Mouse (Mus musculus) hindbrain, embryonic 11.5 days (tissue): Measurements from ENCODE around the gene Sspn. TPM values are rescaled to one million over a fixed set of nuclear protein-coding genes. Genes with fewer than 3 reads are reported as not detected.

Source experiments
- ATAC-seq: fragments of 200-750 bp; cut with Nextera tagmentation; 2 replicates; pipeline ENCODE4 v1.8.0; 2017; ENCODE audit warnings: mild to moderate bottlenecking, moderate TSS enrichment, moderate library complexity; ENCODE audit not compliant: low FRiP score
- DNase-seq: peaks from one replicate; pipeline ENCODE4 v3.0.0-alpha.2; 2015; ENCODE audit warnings: low spot score
- H3K27ac ChIP-seq: fragments of 300-500 bp; sonication (generic); 2 replicates; pipeline ENCODE4 v1.5.1; 2014; ENCODE audit warnings: mild to moderate bottlenecking, low read depth, low read length
- H3K27me3 ChIP-seq: fragments of 300-500 bp; sonication (generic); 2 replicates; pipeline ENCODE4 v1.6.1; 2014; ENCODE audit warnings: mild to moderate bottlenecking, low read length, moderate library complexity, mixed read lengths; ENCODE audit not compliant: control insufficient read depth, insufficient read depth
- H3K36me3 ChIP-seq: fragments of 300-500 bp; sonication (generic); 2 replicates; pipeline ENCODE4 v1.6.1; 2014; ENCODE audit warnings: mild to moderate bottlenecking, low read length, moderate library complexity, mixed read lengths; ENCODE audit not compliant: control insufficient read depth, insufficient read depth
- H3K4me1 ChIP-seq: fragments of 300-500 bp; sonication (generic); replicated peaks from 2 replicates; pipeline ENCODE4 v1.6.1; 2014; ENCODE audit warnings: low read length, mixed read lengths; ENCODE audit not compliant: control insufficient read depth, insufficient read depth
- H3K4me2 ChIP-seq: fragments of 300-500 bp; sonication (generic); replicated peaks from 2 replicates; pipeline ENCODE4 v1.6.1; 2014; ENCODE audit warnings: mild to moderate bottlenecking, low read depth, low read length
- H3K4me3 ChIP-seq: fragments of 300-500 bp; sonication (generic); 2 replicates; pipeline ENCODE4 v1.5.1; 2014; ENCODE audit warnings: low read depth, low read length
- H3K9ac ChIP-seq: fragments of 300-500 bp; sonication (generic); 2 replicates; pipeline ENCODE4 v1.6.1; 2014; ENCODE audit warnings: low read depth, low read length
- H3K9me3 ChIP-seq: fragments of 300-500 bp; sonication (generic); 2 replicates; pipeline ENCODE4 v1.6.1; 2016; ENCODE audit warnings: low read length; ENCODE audit not compliant: control insufficient read depth
- WGBS: fragments of 180-500 bp; shearing (Covaris S2); extraction: QIAGEN DNeasy Blood & Tissue Kit; methylation state at CpG from one replicate; pipeline ENCODE4 v1.1.7; 2014; 5-methylcytosine and 5-hydroxymethylcytosine counted together
- polyA plus RNA-seq: library from polyadenylated mRNA; unstranded; fragments of >200 nt; fragmentation: Nextera tagmentation; extraction: Ambion mirVana; gene quantifications from 2 replicates; pipeline ENCODE4 v1.2.1, GENCODE M21; 2014

Gene Sspn
- polyA plus RNA-seq, 1 experiment from 2014 or later: 2.3 TPM

- 43% methylated on average over 5 of the region's 5 CpGs for WGBS
- Histone ChIP-seq H3K36me3 (no peaks in the 10 kb centered on the region), H3K4me3 (no peak overlapping the region), H3K9ac (no peak overlapping the region), H3K27me3 (no peaks in the 10 kb centered on the region), H3K27ac (no peak overlapping the region), H3K9me3 (no peaks in the 10 kb centered on the region), H3K4me2 (no peak overlapping the region), H3K4me1 (no peaks in the 10 kb centered on the region)
- no peak for DNase-seq
- ATAC-seq: no peak
These were observed 26.6 kb downstream of the Sspn start for GRCm38 (mm10) chr6:145958070-145958469.

GRCm38 (mm10) chr6:145961047-145961446, 29.6 kb downstream of the Sspn start:
- H3K4me3 ChIP-seq: no peak overlapping the region
- H3K36me3 ChIP-seq: no peaks in the 10 kb centered on the region
- WGBS: 66% methylated on average over 8 of the region's 8 CpGs
- H3K9me3 ChIP-seq: no peaks in the 10 kb centered on the region
- H3K9ac ChIP-seq: no peak overlapping the region
- DNase-seq (no peak), ATAC-seq (no peak)
- no peaks in the 10 kb centered on the region for H3K27me3 ChIP-seq
- no peak overlapping the region for H3K4me2 ChIP-seq
- H3K27ac ChIP-seq: no peak overlapping the region
- no peaks in the 10 kb centered on the region for H3K4me1 ChIP-seq

DNA sequence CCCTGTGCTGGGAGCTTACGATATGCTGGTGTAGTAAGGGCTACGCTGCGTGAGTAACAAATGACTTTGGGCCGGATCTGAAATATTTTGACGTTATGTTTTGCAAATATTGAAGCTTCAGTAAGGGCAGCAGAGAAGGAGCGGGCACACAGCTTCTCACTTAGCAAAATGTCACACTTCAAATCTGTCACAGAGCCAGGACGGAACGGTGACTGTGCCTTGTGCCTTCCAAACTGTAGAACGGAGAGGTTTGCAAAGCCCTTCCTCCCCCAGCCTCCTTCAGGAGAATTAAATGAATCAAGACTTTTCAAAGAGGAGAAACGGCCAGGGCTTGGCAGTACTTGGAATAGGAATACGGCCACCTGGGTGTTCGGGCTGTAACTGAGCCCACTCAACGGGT, 32.5 kb downstream of the Sspn start:
- WGBS: 91% methylated on average over 13 of the region's 13 CpGs
- DNase-seq: no peak

GRCm38 (mm10) chr6:145967693-145968092, 36.3 kb downstream of the Sspn start:
- Histone ChIP-seq H3K27ac (no peak overlapping the region), H3K9ac (no peak overlapping the region), H3K9me3 (no peaks in the 10 kb centered on the region), H3K36me3 (no peaks in the 10 kb centered on the region), H3K4me1 (no peaks in the 10 kb centered on the region), H3K4me3 (no peak overlapping the region), H3K27me3 (no peaks in the 10 kb centered on the region), H3K4me2 (no peak overlapping the region)
- DNase-seq (no peak), ATAC-seq (no peak)
- 77% methylated on average over 8 of the region's 8 CpGs for WGBS

More for the DNA sequence above, 32.5 kb downstream of the Sspn start:
- Histone ChIP-seq H3K27me3 (no peaks in the 10 kb centered on the region), H3K27ac (no peak overlapping the region), H3K36me3 (no peaks in the 10 kb centered on the region), H3K4me3 (no peak overlapping the region), H3K9ac (no peak overlapping the region), H3K9me3 (no peaks in the 10 kb centered on the region), H3K4me2 (no peak overlapping the region), H3K4me1 (no peaks in the 10 kb centered on the region)
- ATAC-seq: no peak

GRCm38 (mm10) chr6:145968301-145968818, 36.9 kb downstream of the Sspn start:
- Histone ChIP-seq H3K9ac (no peak overlapping the region), H3K4me2 (no peak overlapping the region), H3K36me3 (no peaks in the 10 kb centered on the region), H3K4me3 (no peak overlapping the region), H3K27me3 (no peaks in the 10 kb centered on the region), H3K9me3 (no peaks in the 10 kb centered on the region), H3K4me1 (no peaks in the 10 kb centered on the region), H3K27ac (no peak overlapping the region)
- 81% methylated on average over 7 of the region's 7 CpGs for WGBS
- ATAC-seq (no peak), DNase-seq (no peak)

DNA sequence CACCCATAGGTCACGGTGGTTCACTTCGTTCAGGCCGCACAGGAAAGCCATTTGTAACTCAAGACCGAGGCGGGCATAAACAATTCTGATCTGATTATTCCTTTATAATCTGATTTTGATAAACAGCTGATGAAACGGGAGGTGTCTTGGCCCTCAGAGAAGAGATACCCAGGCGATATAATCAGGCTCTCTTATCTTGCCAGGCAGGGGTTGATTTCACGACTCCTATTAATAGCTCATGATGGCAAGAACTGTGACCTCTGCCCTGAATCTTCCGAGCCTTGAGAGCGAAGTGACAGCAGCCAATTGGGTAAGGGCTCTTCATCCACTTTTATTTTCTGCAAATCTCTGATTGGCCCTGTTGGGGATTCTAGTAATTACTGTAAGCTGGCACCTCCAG, 37.4 kb downstream of the Sspn start:
- Histone ChIP-seq H3K27me3 (no peaks in the 10 kb centered on the region), H3K36me3 (no peaks in the 10 kb centered on the region), H3K4me3 (no peak overlapping the region), H3K9me3 (no peaks in the 10 kb centered on the region), H3K9ac (no peak overlapping the region), H3K4me1 (no peaks in the 10 kb centered on the region), H3K4me2 (no peak overlapping the region), H3K27ac (no peak overlapping the region)
- DNase-seq (no peak), ATAC-seq (no peak)
- WGBS: 66% methylated on average over 10 of the region's 10 CpGs

DNA sequence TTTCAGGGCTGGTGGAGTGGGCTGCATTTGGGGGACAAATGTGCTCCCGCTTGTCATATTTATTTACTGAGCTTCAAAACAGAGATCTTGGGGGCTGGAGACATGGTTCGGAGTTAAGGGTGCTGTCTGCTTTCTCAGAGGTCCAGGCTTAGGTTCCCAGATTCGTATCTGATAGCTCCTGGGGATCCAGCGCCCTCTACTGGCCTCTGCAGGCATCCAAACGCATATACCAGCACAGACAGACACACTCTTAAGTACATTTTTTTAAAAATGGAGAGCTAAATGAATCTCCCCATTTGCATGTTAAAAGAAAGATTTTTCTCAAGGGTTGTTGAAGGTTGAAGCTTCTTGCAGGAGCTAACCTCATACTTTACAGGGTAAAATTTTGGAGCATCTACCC, 38.1 kb downstream of the Sspn start:
- Histone ChIP-seq H3K36me3 (no peaks in the 10 kb centered on the region), H3K9ac (no peak overlapping the region), H3K27ac (no peak overlapping the region), H3K4me3 (no peak overlapping the region), H3K4me1 (no peaks in the 10 kb centered on the region), H3K9me3 (no peaks in the 10 kb centered on the region), H3K27me3 (no peaks in the 10 kb centered on the region), H3K4me2 (no peak overlapping the region)
- no peak for DNase-seq
- WGBS: 80% methylated on average over 5 of the region's 5 CpGs
- ATAC-seq: no peak

GRCm38 (mm10) chr6:145972107-145972506, 40.7 kb downstream of the Sspn start:
- H3K4me3 ChIP-seq: no peak overlapping the region
- DNase-seq: no peak

GRCm38 (mm10) chr6:145972836-145973235, 41.4 kb downstream of the Sspn start:
- H3K36me3 ChIP-seq: no peaks in the 10 kb centered on the region
- H3K9ac ChIP-seq: no peak overlapping the region
- no peaks in the 10 kb centered on the region; the same call in 1 of the 2 replicates for H3K27me3 ChIP-seq
- H3K4me1 ChIP-seq: no peaks in the 10 kb centered on the region
- no peak overlapping the region for H3K4me2 ChIP-seq
- H3K9me3 ChIP-seq: no peaks in the 10 kb centered on the region
- DNase-seq: no peak
- 87% methylated on average over 6 of the region's 6 CpGs for WGBS
- no peak for ATAC-seq
- no peak overlapping the region for H3K27ac ChIP-seq
- H3K4me3 ChIP-seq: no peak overlapping the region

More at GRCm38 (mm10) chr6:145972107-145972506, 40.7 kb downstream of the Sspn start:
- no peak for ATAC-seq
- H3K4me2 ChIP-seq: no peak overlapping the region
- 87% methylated on average over 4 of the region's 4 CpGs for WGBS
- H3K36me3 ChIP-seq: no peaks in the 10 kb centered on the region
- no peak overlapping the region for H3K27ac ChIP-seq
- no peaks in the 10 kb centered on the region for H3K9me3 ChIP-seq
- H3K9ac ChIP-seq: no peak overlapping the region
- no peaks in the 10 kb centered on the region for H3K4me1 ChIP-seq
- no peaks in the 10 kb centered on the region; the same call in 1 of the 2 replicates for H3K27me3 ChIP-seq
